Mouse (Mus musculus): ENCODE results near the gene Vezf1. TPM values are rescaled to one million over a fixed set of nuclear protein-coding genes. Genes with fewer than 3 reads are reported as not detected.
A peak's percentile ranks its signal among the peaks of the same experiment; 100 is the strongest.

Gene Vezf1
- total and polyA plus RNA-seq, 3 experiments: 7.4 to 11.4 (median 9.8) TPM

DNA sequence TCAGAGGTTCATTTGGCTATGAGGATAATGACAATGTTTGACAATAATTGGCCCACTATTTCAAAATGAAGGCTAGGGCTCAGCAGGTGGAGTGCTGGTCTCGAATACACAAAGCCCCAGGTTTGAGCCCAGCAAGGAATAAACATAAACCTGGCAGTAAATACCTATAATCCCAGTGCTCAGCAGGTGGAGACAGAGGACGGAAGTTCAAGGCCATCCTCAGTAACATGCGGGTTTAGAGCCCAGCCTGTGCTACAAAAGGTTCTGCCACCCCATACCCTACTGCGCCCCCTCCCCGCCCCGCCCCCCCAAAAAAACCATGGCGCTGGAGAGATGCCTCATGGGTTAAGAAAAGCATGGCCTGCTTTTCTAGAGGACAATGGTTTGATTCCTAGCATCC, 32.1 kb upstream of the Vezf1 start:
- DNase-seq (ENCODE audit: extremely low read depth): no peak
- TF ChIP-seq SMC3 (IDR thresholded peaks at IDR 0.05; ENCODE audit: low read depth, low read length) (no peak), RAD21 (IDR thresholded peaks at IDR 0.05; ENCODE audit: low read depth, low read length) (peak; percentile 13)
- no peaks in the 10 kb centered on the region for H3K4me1 ChIP-seq (ENCODE audit: control insufficient read depth in 1 of 2, insufficient read depth in 2 of 2)
- no peak overlapping the region for H3K27ac ChIP-seq (ENCODE audit: insufficient read depth, low read depth)
- no peak overlapping the region for H3K4me3 ChIP-seq (replicated peaks in 1 of 3; ENCODE audit: low read depth in 2 of 3, low read length in 2 of 3, poor library complexity in 1 of 3)
- dilution Hi-C loops (cut with MboI; ENCODE audit: extremely low pct_ligation_motif_present, extremely low pct_unique_long_range_greater_than_20kb, low sequenced_read_pairs) (no loop called here), in situ Hi-C loops (cut with MboI; ENCODE audit: low pct_ligation_motif_present, low pct_unique_long_range_greater_than_20kb, low sequenced_read_pairs) (no loop called here)
- peaks cover 0 to 9% of the 10 kb centered on the region in 2 experiments for H3K36me3 ChIP-seq (replicated peaks in 1 of 2; ENCODE audit: control insufficient read depth in 1 of 2, insufficient read depth in 1 of 2, low read length in 1 of 2)
- no peaks in the 10 kb centered on the region for H3K79me2 ChIP-seq (replicated peaks; ENCODE audit: control insufficient read depth, extremely low read depth, insufficient read depth, poor library complexity, severe bottlenecking)
- H3K27me3 ChIP-seq (replicated peaks): no peaks in the 10 kb centered on the region
- no peaks in the 10 kb centered on the region for H3K9me3 ChIP-seq (replicated peaks; ENCODE audit: low read length)
- no peak overlapping the region for H3K4me2 ChIP-seq (ENCODE audit: insufficient read depth, low read depth, poor library complexity, severe bottlenecking)
- H3K9ac ChIP-seq (ENCODE audit: insufficient read depth, low read depth): no peak overlapping the region

DNA sequence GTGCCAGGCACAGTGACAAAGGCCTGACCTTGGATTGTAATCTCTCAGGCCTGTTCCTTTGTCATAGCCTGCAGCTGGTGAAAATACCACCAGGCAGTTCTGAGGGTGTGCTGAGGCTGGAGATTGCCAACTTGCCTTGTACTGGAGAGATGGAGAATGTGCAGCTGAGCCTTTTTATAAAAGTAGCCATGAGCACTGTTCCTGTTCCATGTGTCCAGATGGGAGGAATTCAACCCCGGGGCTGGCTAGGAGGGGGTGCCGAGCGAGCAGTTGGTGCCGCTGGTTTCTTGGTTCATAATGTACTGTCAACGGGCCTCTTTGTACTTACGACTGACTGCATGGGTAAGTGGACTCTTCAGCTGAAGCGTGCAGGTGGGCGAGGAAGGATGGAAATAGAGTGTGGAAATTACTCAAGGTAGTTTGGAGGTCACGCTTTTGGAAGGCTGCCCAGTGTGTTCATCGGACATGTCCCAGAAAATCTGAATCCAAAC, 31.3 kb upstream of the Vezf1 start:
- H3K9me3 ChIP-seq (replicated peaks; ENCODE audit: low read length): no peaks in the 10 kb centered on the region
- no peak overlapping the region for H3K9ac ChIP-seq (ENCODE audit: insufficient read depth, low read depth)
- no peaks in the 10 kb centered on the region for H3K4me1 ChIP-seq (ENCODE audit: control insufficient read depth in 1 of 2, insufficient read depth in 2 of 2)
- in situ Hi-C loops (cut with MboI; ENCODE audit: low pct_ligation_motif_present, low pct_unique_long_range_greater_than_20kb, low sequenced_read_pairs) (no loop called here), dilution Hi-C loops (cut with MboI; ENCODE audit: extremely low pct_ligation_motif_present, extremely low pct_unique_long_range_greater_than_20kb, low sequenced_read_pairs) (no loop called here)
- H3K36me3 ChIP-seq (replicated peaks in 1 of 2; ENCODE audit: control insufficient read depth in 1 of 2, insufficient read depth in 1 of 2, low read length in 1 of 2): peaks cover 0 to 11% of the 10 kb centered on the region in 2 experiments
- no peak overlapping the region for H3K27ac ChIP-seq (ENCODE audit: insufficient read depth, low read depth)
- no peak overlapping the region for H3K4me2 ChIP-seq (ENCODE audit: insufficient read depth, low read depth, poor library complexity, severe bottlenecking)
- H3K27me3 ChIP-seq (replicated peaks): no peaks in the 10 kb centered on the region
- TF ChIP-seq ETS1 (conservative IDR thresholded peaks at IDR 0.05; ENCODE audit: low read depth, low read length) (no peak), ZNF384 (IDR thresholded peaks at IDR 0.05; ENCODE audit: low read depth, low read length) (no peak), JUN (IDR thresholded peaks at IDR 0.05; ENCODE audit: insufficient read depth, low read depth, low read length) (no peak), UBTF (IDR thresholded peaks at IDR 0.05; ENCODE audit: low read depth, low read length) (no peak), USF2 (conservative IDR thresholded peaks at IDR 0.05; ENCODE audit: low read depth, low read length) (no peak)
- no peaks in the 10 kb centered on the region for H3K79me2 ChIP-seq (replicated peaks; ENCODE audit: control insufficient read depth, extremely low read depth, insufficient read depth, poor library complexity, severe bottlenecking)
- no peak for DNase-seq (ENCODE audit: extremely low read depth)
- H3K4me3 ChIP-seq (replicated peaks in 1 of 3; ENCODE audit: low read depth in 2 of 3, low read length in 2 of 3, poor library complexity in 1 of 3): no peak overlapping the region

DNA sequence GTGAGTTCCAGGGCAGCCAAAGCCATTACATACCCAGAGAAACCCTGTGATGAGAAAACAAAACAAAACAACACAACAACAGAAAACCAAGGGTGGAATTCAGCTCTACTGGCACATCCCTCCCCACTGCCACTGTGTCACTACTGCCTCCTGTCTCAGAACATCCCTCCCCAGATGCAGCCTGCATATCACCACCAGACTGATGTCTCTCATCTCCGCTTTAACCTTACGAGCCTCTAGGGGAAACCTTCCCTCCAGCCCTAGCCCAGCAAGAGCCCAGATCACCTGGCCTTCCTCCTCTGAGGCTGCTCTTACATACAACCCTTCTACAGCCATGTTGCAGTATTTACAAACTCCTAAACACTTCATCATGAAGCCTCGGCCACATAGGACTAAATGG, 30.7 kb upstream of the Vezf1 start:
- no peaks in the 10 kb centered on the region for H3K9me3 ChIP-seq (replicated peaks; ENCODE audit: low read length)
- no peak overlapping the region for H3K4me2 ChIP-seq (ENCODE audit: insufficient read depth, low read depth, poor library complexity, severe bottlenecking)
- H3K36me3 ChIP-seq (replicated peaks in 1 of 2; ENCODE audit: control insufficient read depth in 1 of 2, insufficient read depth in 1 of 2, low read length in 1 of 2): peaks cover 0 to 11% of the 10 kb centered on the region in 2 experiments
- in situ Hi-C loops (cut with MboI; ENCODE audit: low pct_ligation_motif_present, low pct_unique_long_range_greater_than_20kb, low sequenced_read_pairs): no loop called here
- no peaks in the 10 kb centered on the region for H3K27me3 ChIP-seq (replicated peaks)
- H3K27ac ChIP-seq (ENCODE audit: insufficient read depth, low read depth): no peak overlapping the region
- H3K9ac ChIP-seq (ENCODE audit: insufficient read depth, low read depth): no peak overlapping the region
- H3K4me1 ChIP-seq (ENCODE audit: control insufficient read depth in 1 of 2, insufficient read depth in 2 of 2): no peaks in the 10 kb centered on the region
- TF ChIP-seq MEF2A (IDR thresholded peaks at IDR 0.05; ENCODE audit: borderline replicate concordance, low read depth, low read length) (no peak), SIN3A (IDR thresholded peaks at IDR 0.05; ENCODE audit: low read length) (no peak), CTCF (conservative IDR thresholded peaks at IDR 0.05 in 1 of 2, IDR thresholded peaks at IDR 0.05 in 1 of 2; ENCODE audit: low read depth in 2 of 2, low read length in 2 of 2) (no peak)
- DNase-seq (ENCODE audit: extremely low read depth): no peak
- no peaks in the 10 kb centered on the region for H3K79me2 ChIP-seq (replicated peaks; ENCODE audit: control insufficient read depth, extremely low read depth, insufficient read depth, poor library complexity, severe bottlenecking)
- dilution Hi-C loops (cut with MboI; ENCODE audit: extremely low pct_ligation_motif_present, extremely low pct_unique_long_range_greater_than_20kb, low sequenced_read_pairs): no loop called here
- no peak overlapping the region for H3K4me3 ChIP-seq (replicated peaks in 1 of 3; ENCODE audit: low read depth in 2 of 3, low read length in 2 of 3, poor library complexity in 1 of 3)
